Comparison of ENCODE assay signal across 19 mouse cellular contexts in genomic region chr7:132699639-132700038, GRCm38 (mm10).
DNase-seq lines count a peak whose midpoint lies in the region; ATAC-seq and TF ChIP-seq lines count a peak whose summit lies in the region.
"Had no signal": no experiment of that assay in that cellular context is flagged by ENCODE, and none has a peak within 500 bp of the region (broad histone marks: within the 10 kb centered on the region; RNA-seq: fewer than 3 reads in every experiment).

No protein-coding gene starts in this region.

- H3K4me3 ChIP-seq in heart, adult 2 months = no peak overlapping the region
- H3K4me3 ChIP-seq in heart, embryonic 11.5 days (ENCODE audit: low read depth, low read length) = no peak overlapping the region
- H3K4me3 ChIP-seq in macrophage (ENCODE audit: inconsistent target) = no peak overlapping the region
- H3K4me3 ChIP-seq: gastrocnemius, adult 2 months; hindbrain, embryonic 13.5 days; limb, embryonic 15.5 days; midbrain, embryonic 12.5 days; neural tube, embryonic 12.5 days had no signal

- H3K27ac ChIP-seq in heart, adult 2 months = peak overlapping the region; percentile 9; the same call in 1 of the 2 replicates
- H3K27ac ChIP-seq in heart, embryonic 11.5 days (ENCODE audit: low read depth, low read length) = no peak overlapping the region
- H3K27ac ChIP-seq in macrophage = 0 out of 2 replicates have a peak overlapping the region, but pooled peaks have one; percentile 5
- H3K27ac ChIP-seq: gastrocnemius, adult 2 months; hindbrain, embryonic 13.5 days; limb, embryonic 15.5 days; midbrain, embryonic 12.5 days; neural tube, embryonic 12.5 days had no signal

- TF ChIP-seq EP300 in heart, adult 2 months (IDR thresholded peaks at IDR 0.05; ENCODE audit: insufficient read depth, low read depth, low read length) = no peak

- no peaks in the 10 kb centered on the region for H3K79me2 ChIP-seq in heart, adult 2 months (replicated peaks; ENCODE audit: control insufficient read depth, insufficient read depth, low read length)
- no peaks in the 10 kb centered on the region for H3K79me2 ChIP-seq in macrophage (ENCODE audit: inconsistent target)

- ATAC-seq in heart, embryonic 11.5 days (replicated peaks; ENCODE audit: insufficient number of reproducible peaks, low FRiP score, low TSS enrichment) = no peak
- ATAC-seq: forebrain, embryonic 16.5 days had no signal

- intact Hi-C loops in heart, adult 2 months (cut with DNase I) = no loop called here
- intact Hi-C loops in heart, postnatal 36 days (cut with DNase I) = no loop called here
- intact Hi-C loops in gastrocnemius, postnatal 36 days (cut with DNase I) = no loop called here

- no peaks in the 10 kb centered on the region for H3K36me3 ChIP-seq in heart, adult 2 months (ENCODE audit: control insufficient read depth, insufficient read depth, low read length)
- H3K36me3 ChIP-seq in heart, embryonic 11.5 days (ENCODE audit: control insufficient read depth, insufficient read depth, low read length) = no peaks in the 10 kb centered on the region
- H3K36me3 ChIP-seq in macrophage (ENCODE audit: inconsistent target) = no peaks in the 10 kb centered on the region
- H3K36me3 ChIP-seq: G1E; limb, embryonic 15.5 days; midbrain, embryonic 12.5 days had no signal

- no peak for TF ChIP-seq CTCF in heart, adult 2 months (IDR thresholded peaks at IDR 0.05)

- TF ChIP-seq POLR2A in heart, adult 2 months (IDR thresholded peaks at IDR 0.05; ENCODE audit: insufficient read depth, low read depth, low read length) = no peak

- no peaks in the 10 kb centered on the region for H3K9me3 ChIP-seq in heart, embryonic 11.5 days (replicated peaks; ENCODE audit: control insufficient read depth, low read length)
- H3K9me3 ChIP-seq: limb, embryonic 15.5 days; midbrain, embryonic 12.5 days; neural tube, embryonic 12.5 days had no signal

- H3K9ac ChIP-seq in heart, adult 2 months (ENCODE audit: low read depth, low read length) = no peak overlapping the region
- H3K9ac ChIP-seq in heart, embryonic 11.5 days (ENCODE audit: low read depth, low read length) = no peak overlapping the region
- H3K9ac ChIP-seq: hindbrain, embryonic 13.5 days; limb, embryonic 15.5 days; midbrain, embryonic 12.5 days; neural tube, embryonic 12.5 days had no signal

- DNase-seq in heart, adult 2 months = no peak
- peak; percentile 67 for DNase-seq in thymus, postnatal 0 days (ENCODE audit: low spot score)
- no peak for DNase-seq in thymus, adult 18-20 months
- DNase-seq in thymus, postnatal 4 days = peak; percentile 40
- DNase-seq in heart, postnatal 36 days = no peak
- DNase-seq in gastrocnemius, postnatal 36 days = no peak
- DNase-seq: adrenal gland, postnatal 36 days; cerebellum, adult 11 months; gastrocnemius, adult 2 months; kidney, adult 11 months; retina, postnatal 1 day had no signal

- H3K4me1 ChIP-seq in heart, adult 2 months (ENCODE audit: control insufficient read depth, insufficient read depth, low read length) = peaks cover 12% of the 10 kb centered on the region
- peaks cover 7% of the 10 kb centered on the region; the same call in 1 of the 2 replicates for H3K4me1 ChIP-seq in heart, embryonic 11.5 days (ENCODE audit: control insufficient read depth, insufficient read depth, low read length)
- H3K4me1 ChIP-seq: midbrain, embryonic 12.5 days; neural tube, embryonic 12.5 days had no signal

- no peaks in the 10 kb centered on the region for H3K27me3 ChIP-seq in heart, adult 2 months (ENCODE audit: control insufficient read depth, insufficient read depth, low read length)
- H3K27me3 ChIP-seq in heart, embryonic 11.5 days (ENCODE audit: control insufficient read depth, insufficient read depth, low read length) = no peaks in the 10 kb centered on the region
- H3K27me3 ChIP-seq: hindbrain, embryonic 13.5 days; limb, embryonic 15.5 days; midbrain, embryonic 12.5 days; neural tube, embryonic 12.5 days had no signal

- no peak overlapping the region for H3K4me2 ChIP-seq in heart, embryonic 11.5 days
- H3K4me2 ChIP-seq: hindbrain, embryonic 13.5 days; limb, embryonic 15.5 days; midbrain, embryonic 12.5 days; neural tube, embryonic 12.5 days had no signal

Comparison
In these comparisons a context has a peak if more than half of its experiments do, and no peak if none do; other contexts are left out.
1. DNase-seq: peak in thymus, postnatal 0 days (single experiment) and thymus, postnatal 4 days (single experiment); none in heart, adult 2 months (0 of 2), thymus, adult 18-20 months (0 of 2), heart, postnatal 36 days (0 of 2) and gastrocnemius, postnatal 36 days (0 of 2).